Mouse (Mus musculus) limb, embryonic 10.5 days (tissue): Measurements from ENCODE around the gene Notch4. TPM values are rescaled to one million over a fixed set of nuclear protein-coding genes. Genes with fewer than 3 reads are reported as not detected.
A peak's percentile ranks its signal among the peaks of the same experiment; 100 is the strongest.
"Not testable (repeated sequence)": the region's sequence is repeated elsewhere in the genome, so short reads cannot be mapped to it uniquely, and the experiment has no call there.

Source experiments
- DNase-seq: peaks from one replicate; pipeline ENCODE4 v3.0.0-alpha.2; 2017; ENCODE audit warnings: low spot score
- H3K27ac ChIP-seq: fragments of 300-500 bp; sonication (generic); 2 replicates; pipeline ENCODE4 v1.5.1; 2016; ENCODE audit warnings: mild to moderate bottlenecking
- H3K27me3 ChIP-seq: fragments of 300-500 bp; sonication (generic); 2 replicates; pipeline ENCODE4 v1.6.1; 2016; ENCODE audit warnings: low read depth, mild to moderate bottlenecking; ENCODE audit not compliant: poor library complexity, severe bottlenecking
- H3K36me3 ChIP-seq: fragments of 300-500 bp; sonication (generic); 2 replicates; pipeline ENCODE4 v1.6.1; 2016; ENCODE audit warnings: mild to moderate bottlenecking, moderate library complexity
- H3K4me1 ChIP-seq: fragments of 300-500 bp; sonication (generic); 2 replicates; pipeline ENCODE4 v1.6.1; 2016
- H3K4me3 ChIP-seq: fragments of 300-500 bp; sonication (generic); 2 replicates; pipeline ENCODE4 v1.5.1; 2016; ENCODE audit warnings: mild to moderate bottlenecking, moderate library complexity
- H3K9me3 ChIP-seq: fragments of 300-500 bp; sonication (generic); replicated peaks from 2 replicates; pipeline ENCODE4 v1.6.1; 2016; ENCODE audit warnings: mild to moderate bottlenecking
- WGBS: fragments of 180-500 bp; shearing (Covaris S2); methylation state at CpG from one replicate; pipeline ENCODE4 v1.1.7; 2016; 5-methylcytosine and 5-hydroxymethylcytosine counted together
- polyA plus RNA-seq: library from polyadenylated mRNA; unstranded; fragments of >200 nt; fragmentation: Nextera tagmentation; extraction: Ambion mirVana; gene quantifications from 2 replicates; pipeline ENCODE4 v1.2.1, GENCODE M21; 2016

Gene Notch4
- 6.4 and 8.2 TPM in 2 replicates for polyA plus RNA-seq

DNA sequence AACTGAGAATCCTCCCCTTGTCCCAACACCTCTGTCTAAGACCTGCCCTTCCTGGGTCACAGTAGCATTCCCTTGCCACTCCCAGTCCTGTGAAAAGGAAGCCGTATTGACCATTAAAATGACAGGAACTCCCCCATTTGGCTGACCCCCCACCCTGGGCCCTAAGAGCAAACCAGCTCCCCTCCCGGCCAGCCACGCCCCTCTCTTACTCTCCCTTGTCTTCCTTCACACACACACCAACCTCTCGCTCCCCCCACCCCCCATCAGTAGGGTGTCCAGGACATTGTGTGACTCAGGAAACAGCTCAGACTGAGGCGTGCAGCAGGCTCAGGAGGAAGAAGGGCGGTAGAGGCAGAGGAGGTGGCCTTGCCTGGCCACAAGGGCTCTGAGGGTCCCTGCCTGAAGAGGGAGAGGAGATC, at the start of gene Notch4:
Notch4 (plus strand) TSS at position 266 of the 419 bp plus-strand sequence.
- H3K9me3 ChIP-seq = no peaks in the 10 kb centered on the region
- H3K36me3 ChIP-seq = no peaks in the 10 kb centered on the region
- peak within 1 kb of the TSS; percentile 29 for H3K4me3 ChIP-seq
- peaks cover 20% of the 10 kb centered on the region for H3K4me1 ChIP-seq
- H3K27ac ChIP-seq = peak within 1 kb of the TSS; percentile 73
- WGBS = 2% methylated on average over 6 of the region's 6 CpGs
- DNase-seq = no peak
- H3K27me3 ChIP-seq = no peaks in the 10 kb centered on the region

DNA sequence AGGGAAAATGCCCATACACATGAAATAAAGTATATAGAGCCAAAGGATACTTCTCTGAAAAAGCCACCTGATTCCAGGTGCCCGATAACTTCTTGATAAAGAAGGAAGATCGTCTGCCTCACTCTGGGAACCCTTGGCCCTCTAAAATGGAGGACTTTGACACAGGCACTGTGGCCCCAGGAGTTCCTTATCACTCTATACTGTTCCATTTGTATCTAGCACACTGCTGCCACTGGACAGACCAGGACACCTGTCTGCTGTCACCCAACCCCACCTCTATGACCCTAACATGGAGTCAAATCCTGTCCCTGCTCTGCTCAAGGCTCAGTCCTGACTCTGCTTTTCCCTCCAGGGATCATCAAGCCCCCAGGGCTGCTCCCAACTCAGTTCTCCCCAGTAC, 47.6 kb upstream of the Notch4 start:
- Histone ChIP-seq H3K9me3 (no peaks in the 10 kb centered on the region), H3K4me1 (no peaks in the 10 kb centered on the region), H3K27ac (no peak overlapping the region), H3K4me3 (no peak overlapping the region), H3K27me3 (no peaks in the 10 kb centered on the region), H3K36me3 (no peaks in the 10 kb centered on the region)
- DNase-seq = no peak
- 85% methylated on average over 2 of the region's 2 CpGs for WGBS

GRCm38 (mm10) chr17:34517252-34517651, 46.8 kb upstream of the Notch4 start, which contains the start of gene Btnl6:
Btnl6 (minus strand) TSS chr17:34517352.
- no peaks in the 10 kb centered on the region for H3K27me3 ChIP-seq
- no peak for DNase-seq
- 94% methylated on average over 4 of the region's 4 CpGs for WGBS
- no peaks in the 10 kb centered on the region for H3K9me3 ChIP-seq
- no peak within 1 kb of the TSS for H3K27ac ChIP-seq
- no peak within 1 kb of the TSS for H3K4me3 ChIP-seq
- H3K36me3 ChIP-seq = no peaks in the 10 kb centered on the region
- no peaks in the 10 kb centered on the region for H3K4me1 ChIP-seq

DNA sequence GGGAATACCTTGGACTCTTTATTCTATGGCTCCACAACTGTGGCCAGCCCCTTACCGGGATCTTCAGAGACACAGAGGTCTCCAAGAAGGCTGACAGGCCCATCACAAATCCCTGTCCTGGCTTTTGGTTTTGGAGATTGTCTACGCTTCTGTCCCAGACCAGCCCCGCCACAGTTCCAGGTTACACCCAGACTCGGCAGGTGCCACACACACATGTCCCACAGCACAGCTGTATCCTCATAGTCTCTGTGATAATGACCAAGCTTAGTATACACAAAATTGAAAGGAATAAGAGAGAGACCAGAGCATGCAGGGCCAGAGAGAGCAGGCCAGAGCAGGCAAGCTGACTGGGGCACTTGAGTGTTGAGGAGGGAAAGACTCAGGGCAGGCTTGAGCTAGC, 46.3 kb upstream of the Notch4 start:
- Histone ChIP-seq H3K4me1 (no peaks in the 10 kb centered on the region), H3K27ac (no peak overlapping the region), H3K27me3 (no peaks in the 10 kb centered on the region), H3K4me3 (no peak overlapping the region), H3K9me3 (no peaks in the 10 kb centered on the region), H3K36me3 (no peaks in the 10 kb centered on the region)
- DNase-seq = no peak
- WGBS = 89% methylated on average over 4 of the region's 4 CpGs

DNA sequence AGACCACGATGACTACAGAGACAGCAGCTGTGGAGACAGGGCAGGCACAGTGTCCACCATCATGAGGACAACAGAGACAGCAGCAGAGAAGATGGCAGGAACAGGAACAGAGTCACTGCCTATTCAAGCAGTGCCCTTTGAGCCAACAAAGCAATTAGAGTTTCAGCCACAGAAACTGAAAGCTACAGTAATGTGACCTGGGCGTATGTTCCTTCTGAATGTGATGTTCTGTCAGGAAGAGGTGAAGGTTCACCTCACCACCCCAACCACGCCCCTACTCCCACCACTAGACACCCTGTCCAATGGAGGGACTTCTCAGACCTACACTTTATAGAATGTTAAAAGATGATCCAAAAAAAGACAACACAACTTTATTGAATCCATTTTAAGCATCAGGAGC, 45.5 kb upstream of the Notch4 start:
- 71% methylated on average over 3 of the region's 3 CpGs for WGBS
- not testable (repeated sequence) for H3K27me3 ChIP-seq, H3K9me3 ChIP-seq, DNase-seq, H3K27ac ChIP-seq, H3K4me1 ChIP-seq, H3K36me3 ChIP-seq, H3K4me3 ChIP-seq

- H3K27me3 ChIP-seq = no peaks in the 10 kb centered on the region
- no peaks in the 10 kb centered on the region for H3K4me1 ChIP-seq
- H3K4me3 ChIP-seq = no peak overlapping the region
- H3K27ac ChIP-seq = no peak overlapping the region
- no peak for DNase-seq
- H3K9me3 ChIP-seq = no peaks in the 10 kb centered on the region
- H3K36me3 ChIP-seq = no peaks in the 10 kb centered on the region
- 62% methylated on average over 1 of the region's 1 CpGs for WGBS
These were observed 45.1 kb upstream of the Notch4 start for GRCm38 (mm10) chr17:34519001-34519400.

DNA sequence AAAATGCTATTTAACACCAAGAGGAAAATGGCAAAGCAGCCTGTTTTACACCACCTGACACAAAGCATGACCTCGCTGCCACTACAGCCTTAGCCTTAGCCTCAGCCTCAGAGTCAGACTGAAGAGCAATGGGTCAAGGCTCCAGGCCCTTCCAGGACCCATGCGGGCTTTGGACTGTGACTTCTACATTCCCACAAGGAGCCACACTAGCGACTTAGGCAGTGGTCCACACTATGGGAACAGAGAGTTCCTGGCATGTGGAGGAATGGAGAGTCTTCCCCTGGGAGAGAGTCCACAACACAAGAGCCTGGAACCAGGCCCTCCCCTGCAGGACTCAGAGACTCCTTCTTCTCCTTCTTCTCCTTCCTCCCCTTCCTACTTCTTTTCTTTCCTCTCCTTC, 31.4 kb upstream of the Notch4 start:
- H3K4me3 ChIP-seq = no peak overlapping the region
- H3K27ac ChIP-seq = no peak overlapping the region
- 86% methylated on average over 3 of the region's 3 CpGs for WGBS
- no peak for DNase-seq
- H3K27me3 ChIP-seq = no peaks in the 10 kb centered on the region
- H3K9me3 ChIP-seq = no peaks in the 10 kb centered on the region
- no peaks in the 10 kb centered on the region for H3K36me3 ChIP-seq
- H3K4me1 ChIP-seq = no peaks in the 10 kb centered on the region

GRCm38 (mm10) chr17:34543567-34543966, 20.5 kb upstream of the Notch4 start:
- not testable (repeated sequence) for H3K4me3 ChIP-seq, DNase-seq, H3K9me3 ChIP-seq, H3K36me3 ChIP-seq, H3K4me1 ChIP-seq, H3K27me3 ChIP-seq, H3K27ac ChIP-seq
- 95% methylated on average over 13 of the region's 13 CpGs for WGBS

DNA sequence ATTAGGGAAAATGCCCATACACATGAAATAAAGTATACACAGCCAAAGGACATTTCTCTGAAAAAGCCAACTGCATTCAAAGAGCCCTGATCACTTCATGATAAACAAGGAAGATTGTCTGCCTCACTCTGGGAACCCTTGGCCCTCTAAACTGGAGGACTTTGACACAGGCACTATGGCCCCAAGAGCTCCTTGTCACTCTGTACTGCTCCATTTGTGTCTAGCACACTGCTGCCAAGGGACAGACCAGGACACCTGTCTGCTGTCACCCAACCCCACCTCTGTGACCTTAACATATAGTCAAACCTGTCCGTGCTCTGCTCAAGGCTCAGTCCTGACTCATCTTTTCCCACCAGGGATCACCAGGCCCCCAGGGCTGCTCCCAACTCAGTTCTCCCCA, 17.3 kb upstream of the Notch4 start:
- WGBS = 93% methylated on average over 1 of the region's 1 CpGs

GRCm38 (mm10) chr17:34547601-34548000, 16.5 kb upstream of the Notch4 start:
- Histone ChIP-seq H3K27ac (no peak overlapping the region), H3K4me3 (no peak overlapping the region), H3K9me3 (no peaks in the 10 kb centered on the region), H3K36me3 (no peaks in the 10 kb centered on the region), H3K4me1 (no peaks in the 10 kb centered on the region), H3K27me3 (no peaks in the 10 kb centered on the region)
- DNase-seq = no peak
- WGBS = 91% methylated on average over 4 of the region's 4 CpGs

More for the DNA sequence above, 17.3 kb upstream of the Notch4 start:
- no peaks in the 10 kb centered on the region for H3K36me3 ChIP-seq
- H3K4me1 ChIP-seq = no peaks in the 10 kb centered on the region
- H3K9me3 ChIP-seq = no peaks in the 10 kb centered on the region
- H3K27me3 ChIP-seq = no peaks in the 10 kb centered on the region
- no peak overlapping the region for H3K27ac ChIP-seq
- no peak overlapping the region for H3K4me3 ChIP-seq
- no peak for DNase-seq

GRCm38 (mm10) chr17:34549156-34549555, 14.9 kb upstream of the Notch4 start:
- no peak for DNase-seq
- H3K27ac ChIP-seq = no peak overlapping the region
- no peaks in the 10 kb centered on the region for H3K27me3 ChIP-seq
- H3K9me3 ChIP-seq = no peaks in the 10 kb centered on the region
- H3K4me3 ChIP-seq = no peak overlapping the region
- H3K36me3 ChIP-seq = no peaks in the 10 kb centered on the region
- 97% methylated on average over 3 of the region's 3 CpGs for WGBS
- no peaks in the 10 kb centered on the region for H3K4me1 ChIP-seq

DNA sequence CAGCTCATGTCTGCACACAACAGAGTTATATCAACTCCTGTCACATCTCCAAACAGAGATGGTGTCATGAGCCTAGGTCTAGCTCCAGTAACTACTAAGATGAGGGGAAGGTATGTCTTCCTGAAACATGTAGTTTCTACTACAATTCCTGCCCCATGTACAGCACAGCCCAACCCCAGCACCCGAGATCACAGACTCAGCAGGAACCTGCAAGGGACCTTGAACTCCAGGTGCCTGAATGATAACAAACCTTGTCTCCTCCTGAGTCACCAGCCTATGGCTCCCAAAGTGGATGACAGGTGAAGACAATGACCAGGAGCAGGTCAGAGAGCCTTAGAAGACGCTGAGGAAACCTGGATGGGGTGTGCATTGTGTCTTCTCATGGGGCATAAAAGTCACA, 14.2 kb upstream of the Notch4 start:
- no peak for DNase-seq
- no peaks in the 10 kb centered on the region for H3K9me3 ChIP-seq
- no peak overlapping the region for H3K27ac ChIP-seq
- 76% methylated on average over 2 of the region's 2 CpGs for WGBS
- no peaks in the 10 kb centered on the region for H3K36me3 ChIP-seq
- H3K27me3 ChIP-seq = no peaks in the 10 kb centered on the region
- no peak overlapping the region for H3K4me3 ChIP-seq
- no peaks in the 10 kb centered on the region for H3K4me1 ChIP-seq

DNA sequence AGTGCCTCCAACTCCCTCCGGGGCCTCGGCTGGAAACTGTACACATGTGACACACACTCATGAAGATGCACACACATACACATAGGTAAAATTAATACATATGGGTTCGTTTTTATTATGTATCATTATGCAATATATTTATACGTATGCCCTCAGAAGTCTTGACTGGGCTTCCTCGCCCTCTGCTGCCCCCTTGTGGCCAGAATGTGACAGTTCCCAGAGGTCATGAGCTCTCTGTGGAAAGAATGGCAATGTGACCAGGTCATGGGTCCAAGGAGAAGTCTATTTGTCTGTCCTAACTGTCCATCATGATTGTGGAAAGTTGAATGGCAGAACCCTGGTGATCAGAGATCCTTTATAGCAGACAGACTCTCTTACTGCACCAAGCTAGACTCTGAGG, 8.6 kb upstream of the Notch4 start:
- peaks cover 6% of the 10 kb centered on the region; the same call in 1 of the 2 replicates for H3K4me1 ChIP-seq
- WGBS = 26% methylated on average over 5 of the region's 5 CpGs
- no peaks in the 10 kb centered on the region for H3K9me3 ChIP-seq
- peak; percentile 86 for DNase-seq
- H3K4me3 ChIP-seq = no peak overlapping the region
- H3K36me3 ChIP-seq = no peaks in the 10 kb centered on the region
- H3K27ac ChIP-seq = no peak overlapping the region
- no peaks in the 10 kb centered on the region for H3K27me3 ChIP-seq

DNA sequence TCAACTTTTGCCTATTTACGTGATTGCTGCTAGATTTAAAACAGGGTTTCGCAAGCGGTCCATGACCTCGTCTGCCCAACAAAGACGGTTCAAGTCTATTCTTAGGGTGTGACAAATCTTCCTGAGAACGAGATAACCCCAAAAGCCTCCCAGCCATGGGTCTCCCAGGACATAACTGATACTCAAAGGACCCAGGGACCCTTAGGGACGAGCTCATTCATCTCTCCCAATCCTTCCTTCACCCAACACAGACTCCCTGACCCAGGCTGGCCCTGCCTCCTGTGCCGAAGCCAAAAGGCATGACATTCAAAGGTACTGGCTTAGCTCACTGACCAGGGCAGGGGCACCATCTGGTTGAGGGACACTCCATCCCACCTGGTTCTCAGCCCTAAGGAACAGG, 7.7 kb upstream of the Notch4 start:
- 85% methylated on average over 8 of the region's 8 CpGs for WGBS
- no peaks in the 10 kb centered on the region for H3K27me3 ChIP-seq
- H3K4me3 ChIP-seq = no peak overlapping the region
- no peaks in the 10 kb centered on the region for H3K36me3 ChIP-seq
- DNase-seq = no peak
- no peaks in the 10 kb centered on the region for H3K9me3 ChIP-seq
- peaks cover 10% of the 10 kb centered on the region for H3K4me1 ChIP-seq
- H3K27ac ChIP-seq = no peak overlapping the region
